Mouse (Mus musculus): ENCODE measurements around the gene Atp5j.

Gene Atp5j

GRCm38 (mm10) chr16:84807874-84808273, 27.6 kb downstream of the Atp5j start:
- no peak for DNase-seq (ENCODE audit: low read depth, low spot score)

DNA sequence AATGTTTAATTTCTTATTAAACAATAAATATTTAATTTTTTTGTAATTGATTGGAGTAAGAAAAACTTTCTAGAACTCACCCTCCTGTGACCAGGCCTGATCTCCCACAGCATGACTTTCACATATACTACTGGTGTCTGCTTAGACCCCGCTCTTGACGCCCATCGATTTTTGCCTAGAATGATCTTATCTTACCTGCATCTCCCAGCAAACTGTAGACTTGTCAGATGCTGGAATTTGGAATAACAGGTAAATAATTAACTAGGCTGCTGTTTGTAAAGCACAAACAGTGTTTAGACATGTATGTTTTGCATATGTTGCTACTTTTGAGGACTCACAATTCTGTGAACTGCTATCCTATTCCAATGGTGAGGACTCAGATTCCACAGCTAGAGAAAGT, 29.2 kb downstream of the Atp5j start:
- DNase-seq (ENCODE audit: low read depth, low spot score) = no peak

DNA sequence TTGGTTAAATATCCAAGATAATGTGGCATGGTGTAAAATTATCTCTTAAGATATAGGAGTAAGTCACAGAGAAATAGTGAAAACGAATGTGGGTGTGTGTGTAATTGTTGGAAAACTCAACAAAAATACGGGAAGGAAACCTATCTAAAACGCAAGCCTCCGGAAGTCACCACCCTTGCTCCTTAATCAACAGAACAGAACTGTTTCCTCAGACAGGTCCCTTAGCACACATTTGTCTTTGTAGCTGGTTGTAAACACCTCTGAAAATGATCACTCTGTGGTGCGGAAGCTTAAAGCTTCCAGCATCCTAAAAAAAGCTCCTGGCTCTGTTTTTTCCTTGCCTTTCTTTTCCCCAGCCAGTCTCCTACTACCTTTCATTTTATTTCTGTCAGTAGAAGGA, 30.6 kb downstream of the Atp5j start:
- no peak for DNase-seq (ENCODE audit: low read depth, low spot score)

- no peak for DNase-seq (ENCODE audit: low read depth, low spot score)
Measured at GRCm38 (mm10) chr16:84802217-84802616, 33.2 kb downstream of the Atp5j start.

DNA sequence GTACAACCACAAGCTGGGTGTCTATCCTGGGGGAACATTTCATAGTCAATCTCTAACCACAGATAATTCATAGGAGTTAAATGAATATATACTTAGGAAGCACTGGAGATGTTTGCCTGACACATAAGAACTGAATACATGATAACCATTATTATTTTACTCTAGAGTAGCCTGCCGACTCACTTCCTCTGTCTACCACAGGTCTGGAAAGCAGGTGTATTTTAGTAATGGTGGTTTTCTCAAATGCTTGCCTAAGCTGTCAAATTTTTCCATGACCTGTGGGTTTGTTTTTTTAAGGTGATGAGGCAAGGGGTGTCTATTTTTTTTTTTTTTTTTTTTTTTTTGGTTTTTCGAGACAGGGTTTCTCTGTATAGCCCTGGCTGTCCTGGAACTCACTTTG, 35.4 kb downstream of the Atp5j start:
- DNase-seq (ENCODE audit: low read depth, low spot score) = no peak

DNA sequence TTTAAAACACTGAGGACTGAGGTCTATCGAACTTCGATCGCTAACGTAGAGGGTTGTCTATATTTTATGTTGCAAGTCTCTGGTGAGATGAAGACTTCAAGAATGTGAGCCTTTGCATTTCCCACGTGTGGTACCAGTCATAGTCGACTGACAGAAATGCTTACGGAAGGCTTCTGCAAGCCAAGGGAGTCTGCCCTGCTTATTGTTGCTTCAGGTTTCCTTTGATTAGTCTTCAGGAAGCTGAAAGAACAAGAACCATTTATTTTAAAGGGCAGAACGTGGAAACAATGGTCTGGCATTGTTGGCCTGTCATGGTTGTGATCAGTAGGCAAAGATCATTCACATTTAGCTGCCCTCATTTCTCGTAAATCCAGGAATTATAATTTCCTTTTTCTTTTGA, 38.7 kb downstream of the Atp5j start:
- DNase-seq (ENCODE audit: low read depth, low spot score) = no peak

- DNase-seq (ENCODE audit: low read depth, low spot score) = no peak
Measured at GRCm38 (mm10) chr16:84795337-84795736, 40.1 kb downstream of the Atp5j start.

DNA sequence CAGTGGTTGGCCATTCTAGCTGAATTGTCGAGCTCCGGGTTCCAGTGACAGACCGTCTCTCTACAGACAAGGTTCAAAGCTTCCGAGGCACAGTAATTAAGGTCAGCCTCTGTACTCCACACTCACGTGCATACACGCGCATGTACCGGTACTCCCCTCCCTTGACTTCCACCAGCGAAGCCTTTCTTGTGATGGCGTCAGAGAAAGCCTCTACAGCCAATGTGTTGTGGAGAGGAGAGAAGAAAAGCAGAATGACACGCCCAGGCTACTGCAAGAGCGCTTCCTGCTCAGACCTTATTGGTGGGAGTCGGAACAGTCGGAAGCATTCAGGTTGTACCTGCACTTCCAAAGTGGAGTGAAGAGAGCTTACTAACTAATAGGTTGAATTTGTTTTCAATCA, 42.0 kb downstream of the Atp5j start:
- DNase-seq (ENCODE audit: low read depth, low spot score) = no peak

DNA sequence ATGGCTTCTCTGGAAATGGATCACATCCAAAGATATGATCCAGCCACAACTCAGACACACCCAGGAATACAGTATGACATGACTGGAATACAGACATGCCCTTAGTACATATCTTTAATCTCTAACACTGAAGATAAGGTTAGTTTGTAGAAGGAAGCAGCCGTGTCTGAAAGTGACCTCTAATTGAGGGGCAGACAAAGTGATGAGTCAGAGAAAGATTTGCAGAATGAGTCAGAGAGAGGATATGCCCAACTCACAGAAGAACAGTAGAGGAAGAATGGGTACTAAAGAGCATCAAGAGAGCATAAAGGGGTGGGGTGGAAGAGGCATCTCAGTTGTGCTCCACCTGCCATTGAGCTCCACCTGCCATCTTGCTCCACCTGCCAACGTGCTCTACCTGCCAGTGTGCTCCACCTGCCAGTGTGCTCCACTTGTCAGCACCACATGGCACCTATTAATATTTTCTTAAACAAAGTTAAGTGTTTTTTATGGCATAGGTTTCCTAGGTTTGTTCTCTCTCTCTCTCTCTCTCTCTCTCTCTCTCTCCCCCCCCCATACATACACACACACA, 44.7 kb downstream of the Atp5j start:
- DNase-seq (ENCODE audit: low read depth, low spot score) = peak; percentile 73

DNA sequence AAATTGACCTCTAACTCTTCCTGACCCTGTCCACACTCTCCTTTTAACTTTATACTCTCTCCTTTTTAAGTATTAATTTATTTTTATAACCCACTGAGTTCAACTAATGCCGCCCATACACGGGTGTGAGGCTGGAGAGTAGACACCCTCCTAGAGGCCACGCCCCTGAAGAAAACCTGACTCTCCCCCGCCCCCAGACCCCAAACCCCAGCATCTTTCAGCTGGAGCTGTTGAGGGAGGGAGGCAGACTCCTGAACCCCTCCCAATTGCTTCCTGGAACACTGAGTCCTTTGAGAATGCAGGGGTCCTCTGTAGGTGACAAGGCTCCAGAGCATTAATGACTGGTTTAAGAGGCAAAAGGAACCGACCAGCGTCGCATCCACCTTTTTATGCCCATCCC, 50.5 kb downstream of the Atp5j start:
- DNase-seq (ENCODE audit: low read depth, low spot score) = no peak

DNA sequence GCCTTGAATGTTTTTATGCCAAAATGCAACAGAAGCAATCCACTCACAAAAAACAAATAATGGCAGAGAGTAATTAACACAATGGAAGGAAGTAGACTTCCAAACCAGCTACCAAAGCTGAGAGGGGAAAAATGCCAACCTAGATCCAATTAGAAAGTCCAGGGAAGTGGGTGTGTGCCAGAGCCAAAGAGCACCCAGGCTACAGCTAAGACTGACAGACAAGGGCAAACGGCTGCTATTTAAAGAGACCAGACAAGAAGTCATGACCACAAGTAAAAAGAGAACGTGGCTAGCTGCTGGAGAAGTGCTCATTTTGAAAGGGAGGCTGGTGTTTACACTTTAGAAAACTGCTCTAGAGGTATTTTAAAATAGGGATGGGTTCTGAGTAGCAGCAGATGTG, 52.1 kb downstream of the Atp5j start:
- peak; percentile 52 for DNase-seq (ENCODE audit: low read depth, low spot score)

GRCm38 (mm10) chr16:84779718-84780117, 55.7 kb downstream of the Atp5j start:
- DNase-seq (ENCODE audit: low read depth, low spot score) = no peak

GRCm38 (mm10) chr16:84778861-84779630, 56.4 kb downstream of the Atp5j start:
- no peak for DNase-seq (ENCODE audit: low read depth, low spot score)

DNA sequence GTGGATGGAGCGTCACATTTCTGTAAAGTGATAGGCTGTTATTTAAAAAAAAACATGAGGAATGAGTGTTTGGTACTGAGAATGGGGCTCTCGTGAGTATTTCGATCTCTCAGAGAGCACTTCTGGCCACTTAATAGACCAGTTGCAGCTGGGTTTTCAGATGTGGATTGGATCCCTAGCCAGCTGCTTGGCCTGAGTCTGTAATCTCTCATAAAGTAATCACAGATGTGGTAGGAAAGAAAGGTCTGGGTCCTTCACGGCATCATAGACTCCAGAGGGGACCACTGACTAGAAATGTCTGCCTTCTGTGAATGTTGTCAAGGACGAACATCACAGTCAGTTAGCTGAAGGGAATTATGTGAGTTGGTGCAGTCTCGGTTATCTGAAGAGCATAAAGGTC, 57.0 kb downstream of the Atp5j start:
- no peak for DNase-seq (ENCODE audit: low read depth, low spot score)

Data from 3T3-L1 (cell line).